Mouse (Mus musculus): Measurements from ENCODE around the gene Pth2. TPM values are rescaled to one million over a fixed set of nuclear protein-coding genes. Genes with fewer than 3 reads are reported as not detected.
A peak's percentile ranks its signal among the peaks of the same experiment; 100 is the strongest.

The Pth2 gene
- polyA plus RNA-seq, 1 experiment from 2014 or later = 2.1 TPM

DNA sequence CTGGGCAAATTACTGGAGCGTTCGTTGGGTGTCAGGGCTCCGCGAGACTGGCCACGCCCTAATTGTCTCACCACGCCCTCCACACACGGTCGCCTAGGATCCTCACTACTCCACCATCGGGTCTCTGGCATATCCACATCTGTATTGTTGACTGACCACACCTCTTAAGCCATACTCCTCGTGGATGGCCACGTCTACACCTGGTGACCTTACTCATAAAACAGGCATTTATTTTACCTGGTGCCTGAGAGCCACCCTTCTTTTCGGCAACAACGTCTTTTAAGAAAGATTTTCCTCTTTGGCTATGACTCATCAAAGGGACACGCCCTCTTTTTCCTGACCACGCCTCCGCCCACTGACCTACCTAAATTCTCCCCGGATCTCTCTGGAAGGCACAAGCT lies 31.1 kb downstream of the Pth2 start, which contains the start of gene Dkkl1:
Gene Dkkl1 (minus strand): TSS at position 297 of the 401 bp plus-strand sequence.
- Histone ChIP-seq H3K27me3 (peaks cover 33% of the 10 kb centered on the region), H3K27ac (no peak within 1 kb of the TSS), H3K9ac (replicated peaks) (no peak within 1 kb of the TSS), H3K4me2 (replicated peaks) (peak within 1 kb of the TSS; percentile 29), H3K4me1 (replicated peaks) (peaks cover 16% of the 10 kb centered on the region), H3K4me3 (replicated peaks) (no peak within 1 kb of the TSS), H3K36me3 (no peaks in the 10 kb centered on the region), H3K9me3 (no peaks in the 10 kb centered on the region)
- ATAC-seq = no peak
- WGBS = 7% methylated on average over 17 of the region's 17 CpGs

DNA sequence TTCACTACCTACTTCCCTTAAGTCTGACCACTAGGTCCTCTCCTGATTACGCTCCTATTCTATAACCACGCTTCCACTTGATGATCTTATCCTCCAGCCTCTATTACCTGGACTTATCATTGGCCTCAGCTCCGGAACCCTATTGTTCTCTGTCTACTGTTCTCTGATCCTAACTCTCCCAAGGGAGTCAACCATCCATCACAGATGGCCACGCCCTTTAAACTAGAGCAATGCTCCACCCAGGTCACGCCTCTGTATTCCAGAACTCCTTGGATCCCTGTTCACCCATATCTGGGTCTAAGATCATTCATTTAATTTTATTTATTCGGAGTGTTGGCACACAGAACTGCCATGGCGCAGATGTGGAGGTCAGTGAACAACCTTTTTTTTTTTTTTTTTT lies 31.6 kb downstream of the Pth2 start:
- H3K4me2 ChIP-seq (replicated peaks) = no peak overlapping the region

DNA sequence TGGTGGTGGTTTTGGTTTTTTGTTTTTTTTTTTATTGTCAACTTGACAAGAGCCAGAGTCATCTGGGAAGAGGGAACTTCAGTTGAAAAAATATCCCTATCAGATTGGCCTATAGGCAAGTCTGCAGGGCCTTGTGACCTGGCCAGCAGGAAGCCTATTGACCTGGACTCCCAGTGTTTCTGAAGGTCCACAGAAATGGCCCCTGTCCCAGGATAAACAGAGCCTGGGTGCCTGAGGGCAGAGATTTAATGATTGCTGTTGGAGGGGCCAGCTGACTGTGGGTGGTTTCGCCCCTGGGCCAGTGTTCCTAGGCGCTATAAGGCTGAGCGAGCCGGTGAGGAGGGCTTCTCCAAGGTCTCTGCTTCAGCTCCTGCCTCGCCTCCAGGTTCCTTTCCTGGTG lies 32.9 kb downstream of the Pth2 start:
- H3K36me3 ChIP-seq = 0 out of 2 replicates have a peak, but pooled peaks cover 1% of the 10 kb centered on the region
- H3K27ac ChIP-seq = no peak overlapping the region
- no peak overlapping the region for H3K4me2 ChIP-seq (replicated peaks)
- no peak for ATAC-seq
- no peak overlapping the region for H3K9ac ChIP-seq (replicated peaks)
- 72% methylated on average over 5 of the region's 5 CpGs for WGBS
- no peak overlapping the region for H3K4me3 ChIP-seq (replicated peaks)
- peaks cover 30% of the 10 kb centered on the region for H3K27me3 ChIP-seq
- peaks cover 32% of the 10 kb centered on the region for H3K4me1 ChIP-seq (replicated peaks)
- H3K9me3 ChIP-seq = no peaks in the 10 kb centered on the region

More for the DNA sequence above, 31.6 kb downstream of the Pth2 start:
- 77% methylated on average over 7 of the region's 7 CpGs for WGBS
- H3K9me3 ChIP-seq = no peaks in the 10 kb centered on the region
- H3K27ac ChIP-seq = no peak overlapping the region
- H3K27me3 ChIP-seq = peaks cover 33% of the 10 kb centered on the region
- H3K36me3 ChIP-seq = no peaks in the 10 kb centered on the region
- peaks cover 21% of the 10 kb centered on the region for H3K4me1 ChIP-seq (replicated peaks)
- ATAC-seq = no peak
- no peak overlapping the region for H3K9ac ChIP-seq (replicated peaks)
- H3K4me3 ChIP-seq (replicated peaks) = no peak overlapping the region

DNA sequence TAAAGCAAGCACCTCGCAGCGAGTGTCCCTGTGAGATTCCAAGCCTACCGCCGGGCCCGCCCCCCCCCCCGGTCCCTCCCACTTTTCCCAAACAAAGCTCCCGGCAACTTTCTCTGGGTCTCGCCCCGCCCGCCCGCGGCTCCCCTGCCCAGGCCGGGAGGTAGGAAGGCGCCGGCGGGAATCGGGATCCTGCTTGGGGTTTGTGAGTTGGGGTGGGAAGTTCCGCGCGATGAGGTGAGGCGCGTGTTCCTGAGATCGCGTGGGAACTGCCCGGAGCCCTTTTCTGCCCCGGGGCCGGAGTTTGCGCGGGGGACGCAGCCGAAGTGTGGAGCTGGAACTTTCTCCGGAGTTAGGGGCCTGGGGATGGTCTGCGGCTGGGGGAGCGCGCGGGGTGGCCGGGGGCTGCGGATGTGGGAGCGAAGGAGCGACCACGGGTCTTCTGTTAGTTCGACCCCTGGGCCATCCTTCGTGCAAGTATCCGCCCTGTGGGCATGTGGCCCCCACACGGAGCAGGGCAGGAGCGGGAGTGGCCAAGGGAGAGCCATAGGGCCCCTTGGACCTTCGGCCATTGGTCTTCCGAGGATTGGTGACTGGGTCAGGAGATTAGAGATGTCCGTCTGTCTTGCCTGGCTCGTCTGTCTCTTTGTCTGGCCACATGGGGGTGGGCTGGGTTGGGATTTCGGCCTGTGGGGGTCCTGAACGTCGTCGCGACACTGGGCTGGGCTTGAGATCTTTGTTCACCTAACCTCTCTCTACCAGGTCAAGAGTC lies 35.1 kb downstream of the Pth2 start, which contains the start of gene Tead2:
Gene Tead2 (plus strand): TSS at position 81 of the 769 bp plus-strand sequence.
- under 1% methylated on average over 55 of the region's 55 CpGs for WGBS
- peaks cover 50% of the 10 kb centered on the region for H3K4me1 ChIP-seq (replicated peaks)
- H3K27me3 ChIP-seq = peaks cover 19% of the 10 kb centered on the region
- peak within 1 kb of the TSS; percentile 89 for H3K9ac ChIP-seq (replicated peaks)
- peaks cover 21% of the 10 kb centered on the region for H3K36me3 ChIP-seq
- peak within 1 kb of the TSS; percentile 59 for H3K4me3 ChIP-seq (replicated peaks)
- H3K9me3 ChIP-seq = no peaks in the 10 kb centered on the region
- peak; percentile 54 for ATAC-seq
- peak within 1 kb of the TSS; percentile 69 for H3K4me2 ChIP-seq (replicated peaks)
- H3K27ac ChIP-seq = peak within 1 kb of the TSS; percentile 92

DNA sequence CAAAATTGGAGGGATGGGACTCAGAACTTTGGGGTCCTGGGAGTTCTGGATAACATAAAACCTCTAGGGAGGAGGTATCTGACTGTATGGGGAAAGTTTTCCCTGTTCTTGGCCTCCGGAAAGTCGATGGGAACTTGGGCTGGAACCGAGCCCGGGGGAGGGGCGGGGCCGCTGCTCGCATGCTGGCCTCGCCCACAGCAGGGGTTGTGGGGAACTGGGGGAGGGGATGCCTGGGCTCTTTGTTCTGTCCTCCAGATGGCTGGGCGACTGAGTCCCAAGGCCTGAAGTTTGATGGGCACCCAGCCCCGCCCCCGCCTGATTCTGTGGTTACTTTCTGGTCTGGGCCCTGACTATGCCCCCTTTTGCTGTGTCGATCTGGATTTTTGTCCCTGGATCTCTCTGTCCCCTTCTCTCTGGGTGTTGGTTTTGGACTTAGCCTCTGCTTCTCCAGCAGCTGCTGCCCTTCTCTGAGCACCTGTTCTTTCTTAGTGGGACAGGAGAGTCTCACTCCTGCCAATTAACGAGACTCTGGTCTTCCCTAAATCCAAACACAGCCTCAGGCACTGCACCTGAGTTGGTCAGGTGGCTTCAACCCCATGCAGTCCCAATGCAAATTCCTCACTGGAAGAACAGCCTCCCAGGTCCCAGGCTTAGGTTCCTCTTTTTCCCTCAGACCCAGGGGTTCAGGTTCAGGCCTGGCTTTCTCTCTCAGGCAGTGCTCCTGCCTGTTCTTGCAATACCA lies 35.8 kb downstream of the Pth2 start:
- H3K4me1 ChIP-seq (replicated peaks) = peaks cover 53% of the 10 kb centered on the region
- peak overlapping the region; percentile 92 for H3K27ac ChIP-seq
- peak overlapping the region; percentile 89 for H3K9ac ChIP-seq (replicated peaks)
- peak overlapping the region; percentile 69 for H3K4me2 ChIP-seq (replicated peaks)
- peaks cover 22% of the 10 kb centered on the region for H3K36me3 ChIP-seq
- H3K9me3 ChIP-seq = no peaks in the 10 kb centered on the region
- WGBS = under 1% methylated on average over 13 of the region's 13 CpGs
- H3K4me3 ChIP-seq (replicated peaks) = peak overlapping the region; percentile 59
- H3K27me3 ChIP-seq = peaks cover 12% of the 10 kb centered on the region
- peak; percentile 82 for ATAC-seq

DNA sequence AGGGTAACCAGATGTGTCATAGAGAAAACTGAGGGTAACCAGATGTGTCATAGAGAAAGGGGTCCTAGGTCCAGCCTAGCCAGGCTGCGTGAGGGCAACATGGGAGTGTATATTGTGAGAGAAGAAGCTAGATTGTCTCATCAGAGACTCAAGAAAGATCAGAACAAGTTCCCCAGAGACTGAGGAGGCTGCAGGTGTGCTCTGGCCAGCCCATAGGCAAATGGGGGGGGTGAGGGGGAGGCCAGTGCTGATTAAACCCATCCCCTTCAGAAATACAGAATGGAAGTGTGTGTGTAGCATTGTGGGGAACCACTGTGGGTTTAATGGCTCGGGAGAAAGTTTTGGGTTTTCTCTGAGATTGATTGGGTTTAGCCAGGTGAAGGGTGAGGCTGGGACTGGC lies 40.9 kb downstream of the Pth2 start:
- H3K4me1 ChIP-seq (replicated peaks) = peaks cover 39% of the 10 kb centered on the region
- no peak overlapping the region for H3K9ac ChIP-seq (replicated peaks)
- ATAC-seq = no peak
- peaks cover 56% of the 10 kb centered on the region for H3K36me3 ChIP-seq
- 86% methylated on average over 2 of the region's 2 CpGs for WGBS
- H3K4me2 ChIP-seq (replicated peaks) = no peak overlapping the region
- no peaks in the 10 kb centered on the region for H3K9me3 ChIP-seq
- H3K4me3 ChIP-seq (replicated peaks) = no peak overlapping the region
- H3K27ac ChIP-seq = no peak overlapping the region
- H3K27me3 ChIP-seq = no peaks in the 10 kb centered on the region

DNA sequence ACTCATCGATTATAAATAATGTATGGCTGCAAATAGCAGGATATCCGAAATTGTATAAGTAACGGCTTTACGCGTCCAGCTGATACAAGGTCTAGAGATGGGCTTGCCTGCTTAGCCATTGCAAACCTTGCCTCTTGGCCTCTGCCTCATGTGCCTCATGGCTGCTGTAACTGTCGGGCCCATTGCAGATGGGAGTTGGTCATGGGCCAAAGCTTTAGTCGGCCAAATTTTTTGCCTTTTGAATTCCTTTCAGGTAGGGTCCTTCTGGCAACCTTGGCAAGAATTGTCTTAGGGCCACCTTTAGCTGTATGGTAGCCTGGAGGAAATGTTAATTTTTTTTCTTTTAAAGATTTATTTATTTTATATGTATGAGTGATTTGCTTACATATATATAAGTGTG lies 44.0 kb downstream of the Pth2 start:
- ATAC-seq = no peak
- H3K9me3 ChIP-seq = no peaks in the 10 kb centered on the region
- no peak overlapping the region for H3K9ac ChIP-seq (replicated peaks)
- H3K4me1 ChIP-seq (replicated peaks) = peaks cover 11% of the 10 kb centered on the region; the same call in 1 of the 2 replicates
- no peak overlapping the region for H3K4me3 ChIP-seq (replicated peaks)
- H3K27me3 ChIP-seq = no peaks in the 10 kb centered on the region
- 96% methylated on average over 7 of the region's 7 CpGs for WGBS
- H3K36me3 ChIP-seq = peaks cover 73% of the 10 kb centered on the region
- no peak overlapping the region for H3K4me2 ChIP-seq (replicated peaks)
- no peak overlapping the region for H3K27ac ChIP-seq

DNA sequence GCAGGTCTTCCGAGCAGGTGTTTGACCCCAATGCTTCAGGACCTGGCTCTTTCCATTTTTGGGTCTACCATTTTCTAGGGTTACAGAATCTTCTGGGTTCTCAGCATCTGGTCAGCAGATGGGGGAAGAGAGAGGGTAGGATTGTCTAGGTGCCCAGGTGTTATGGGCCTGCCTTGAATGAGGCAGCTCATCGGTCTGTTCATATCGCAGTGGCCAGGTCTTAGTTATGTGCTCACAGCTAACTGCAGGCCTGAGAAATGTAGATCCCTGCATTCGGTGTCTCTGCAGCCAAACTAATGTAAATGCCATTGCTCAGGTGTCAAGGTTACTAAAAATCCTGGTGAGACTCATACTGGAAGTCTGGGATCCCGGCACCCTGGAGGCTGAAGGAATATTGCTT lies 45.6 kb downstream of the Pth2 start:
- Histone ChIP-seq H3K4me2 (replicated peaks) (no peak overlapping the region), H3K4me1 (replicated peaks) (no peaks in the 10 kb centered on the region), H3K27ac (no peak overlapping the region), H3K9ac (replicated peaks) (no peak overlapping the region), H3K4me3 (replicated peaks) (no peak overlapping the region), H3K27me3 (no peaks in the 10 kb centered on the region), H3K36me3 (peaks cover 69% of the 10 kb centered on the region), H3K9me3 (no peaks in the 10 kb centered on the region)
- WGBS = 97% methylated on average over 5 of the region's 5 CpGs
- no peak for ATAC-seq

DNA sequence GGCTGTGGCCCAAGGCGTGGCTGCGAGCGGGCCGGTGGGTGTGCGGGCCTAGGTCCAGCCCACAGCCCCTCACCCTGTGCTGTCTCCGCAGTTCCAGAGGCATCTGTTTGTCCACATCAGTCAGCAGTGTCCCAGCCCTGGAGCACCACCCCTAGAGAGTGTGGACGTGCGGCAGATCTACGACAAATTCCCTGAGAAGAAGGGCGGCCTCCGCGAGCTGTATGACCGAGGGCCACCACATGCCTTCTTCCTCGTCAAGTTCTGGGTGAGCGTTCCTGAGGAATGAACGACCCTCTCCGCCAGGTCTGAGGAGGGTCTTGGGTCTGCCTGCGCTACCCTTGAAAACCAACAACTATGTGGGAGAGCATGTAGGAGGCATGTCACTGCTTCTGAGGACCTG lies 47.8 kb downstream of the Pth2 start:
- Histone ChIP-seq H3K9me3 (no peaks in the 10 kb centered on the region), H3K4me2 (replicated peaks) (no peak overlapping the region), H3K9ac (replicated peaks) (no peak overlapping the region), H3K27me3 (no peaks in the 10 kb centered on the region), H3K27ac (no peak overlapping the region), H3K4me1 (replicated peaks) (peaks cover 12% of the 10 kb centered on the region), H3K36me3 (peaks cover 73% of the 10 kb centered on the region), H3K4me3 (replicated peaks) (no peak overlapping the region)
- WGBS = 95% methylated on average over 18 of the region's 18 CpGs
- no peak for ATAC-seq

DNA sequence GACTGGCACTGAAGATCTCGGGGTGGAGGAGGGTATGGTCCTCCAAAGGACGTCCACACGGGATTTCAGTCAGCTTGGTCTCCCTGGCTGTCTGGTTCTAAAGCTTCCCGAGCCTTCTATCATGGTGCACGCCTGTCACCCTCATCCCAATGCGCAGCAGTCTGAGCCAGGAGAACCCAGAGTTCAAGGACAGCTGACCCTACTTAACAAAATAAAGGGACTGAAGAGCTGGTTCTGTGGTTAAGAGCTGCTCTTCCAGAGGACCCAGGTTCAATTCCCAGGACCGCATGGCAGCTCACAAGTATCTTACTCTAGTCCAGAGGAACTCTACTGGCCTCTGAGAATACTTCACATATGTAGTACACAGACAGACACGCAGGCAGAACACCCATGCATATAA lies 48.3 kb downstream of the Pth2 start:
- 87% methylated on average over 8 of the region's 8 CpGs for WGBS
- Histone ChIP-seq H3K4me2 (replicated peaks) (no peak overlapping the region), H3K36me3 (peaks cover 70% of the 10 kb centered on the region), H3K27me3 (no peaks in the 10 kb centered on the region; the same call in 1 of the 2 replicates), H3K9ac (replicated peaks) (no peak overlapping the region), H3K9me3 (no peaks in the 10 kb centered on the region), H3K4me1 (replicated peaks) (peaks cover 17% of the 10 kb centered on the region), H3K4me3 (replicated peaks) (no peak overlapping the region), H3K27ac (no peak overlapping the region)
- no peak for ATAC-seq

DNA sequence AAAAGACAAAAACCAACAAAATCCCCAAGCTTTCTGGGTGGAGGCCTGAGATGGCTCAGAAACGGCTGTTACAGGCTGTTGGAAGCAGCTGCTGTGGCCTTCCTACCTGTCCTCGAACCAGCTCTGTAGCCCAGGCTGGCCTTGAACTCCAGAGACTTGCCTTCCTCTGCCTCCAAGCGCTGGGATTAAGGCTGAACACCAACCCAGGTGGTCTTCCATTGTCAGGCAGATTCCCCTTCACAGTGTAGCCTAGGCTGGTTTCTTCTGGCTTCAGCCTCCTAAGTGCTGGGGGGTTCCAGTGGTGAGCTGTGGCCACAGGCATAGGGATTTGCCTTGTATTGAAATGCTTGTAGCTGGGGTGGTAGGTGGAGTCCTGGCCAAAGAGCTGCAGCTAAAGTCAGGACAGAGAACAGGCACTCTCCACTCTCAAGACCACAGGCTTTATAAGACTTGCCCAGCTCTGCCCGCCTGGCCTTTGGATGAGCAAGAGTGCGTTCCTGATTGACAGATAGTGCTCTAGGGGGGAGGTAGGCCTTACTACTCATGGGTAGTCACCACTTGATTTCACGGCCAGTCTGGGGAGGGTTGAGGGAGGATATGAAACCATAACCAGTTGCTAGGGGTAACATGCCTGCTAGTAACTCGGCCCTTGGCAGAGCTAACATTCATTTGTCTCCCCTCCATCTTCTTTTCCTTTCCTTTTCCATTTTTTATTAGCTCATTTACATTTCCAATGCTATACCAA lies 48.8 kb downstream of the Pth2 start:
- WGBS = 89% methylated on average over 7 of the region's 7 CpGs
- Histone ChIP-seq H3K9ac (replicated peaks) (no peak overlapping the region), H3K27me3 (no peaks in the 10 kb centered on the region; the same call in 1 of the 2 replicates), H3K36me3 (peaks cover 68% of the 10 kb centered on the region), H3K9me3 (no peaks in the 10 kb centered on the region), H3K27ac (no peak overlapping the region), H3K4me2 (replicated peaks) (no peak overlapping the region), H3K4me3 (replicated peaks) (no peak overlapping the region), H3K4me1 (replicated peaks) (peaks cover 23% of the 10 kb centered on the region)
- ATAC-seq = no peak

DNA sequence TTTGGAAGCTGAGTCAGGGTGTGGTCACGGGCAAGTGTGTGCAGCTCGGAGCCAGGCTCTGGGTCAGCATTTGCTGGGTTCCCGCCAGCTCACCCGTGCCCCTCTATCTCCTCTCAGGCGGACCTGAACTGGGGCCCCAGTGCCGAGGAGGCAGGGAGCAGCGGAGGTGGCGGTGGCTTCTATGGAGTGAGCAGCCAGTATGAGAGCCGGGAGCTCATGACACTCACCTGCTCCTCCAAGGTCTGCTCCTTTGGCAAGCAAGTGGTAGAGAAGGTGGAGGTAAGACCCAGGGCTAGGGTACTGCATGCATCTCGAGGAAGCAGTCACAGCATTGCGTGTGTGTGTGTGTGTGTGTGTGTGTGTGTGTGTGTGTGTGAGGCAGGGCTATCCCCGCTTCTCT lies 50.4 kb downstream of the Pth2 start:
- Histone ChIP-seq H3K4me3 (replicated peaks) (no peak overlapping the region), H3K9me3 (no peaks in the 10 kb centered on the region), H3K27me3 (no peaks in the 10 kb centered on the region; the same call in 1 of the 2 replicates), H3K36me3 (peaks cover 52% of the 10 kb centered on the region), H3K27ac (no peak overlapping the region), H3K9ac (replicated peaks) (no peak overlapping the region), H3K4me2 (replicated peaks) (no peak overlapping the region), H3K4me1 (replicated peaks) (peaks cover 36% of the 10 kb centered on the region)
- ATAC-seq = no peak
- WGBS = 93% methylated on average over 12 of the region's 12 CpGs
